Mouse (Mus musculus): Measurements from ENCODE around the gene Chp1. TPM values are rescaled to one million over a fixed set of nuclear protein-coding genes. Genes with fewer than 3 reads are reported as not detected.
"Not testable (repeated sequence)": the region's sequence is repeated elsewhere in the genome, so short reads cannot be mapped to it uniquely, and the experiment has no call there.

The Chp1 gene
- polyA plus RNA-seq (2014; fragmentation: Nextera tagmentation; extraction: Ambion mirVana): 56.6 and 61.0 TPM in 2 replicates

DNA sequence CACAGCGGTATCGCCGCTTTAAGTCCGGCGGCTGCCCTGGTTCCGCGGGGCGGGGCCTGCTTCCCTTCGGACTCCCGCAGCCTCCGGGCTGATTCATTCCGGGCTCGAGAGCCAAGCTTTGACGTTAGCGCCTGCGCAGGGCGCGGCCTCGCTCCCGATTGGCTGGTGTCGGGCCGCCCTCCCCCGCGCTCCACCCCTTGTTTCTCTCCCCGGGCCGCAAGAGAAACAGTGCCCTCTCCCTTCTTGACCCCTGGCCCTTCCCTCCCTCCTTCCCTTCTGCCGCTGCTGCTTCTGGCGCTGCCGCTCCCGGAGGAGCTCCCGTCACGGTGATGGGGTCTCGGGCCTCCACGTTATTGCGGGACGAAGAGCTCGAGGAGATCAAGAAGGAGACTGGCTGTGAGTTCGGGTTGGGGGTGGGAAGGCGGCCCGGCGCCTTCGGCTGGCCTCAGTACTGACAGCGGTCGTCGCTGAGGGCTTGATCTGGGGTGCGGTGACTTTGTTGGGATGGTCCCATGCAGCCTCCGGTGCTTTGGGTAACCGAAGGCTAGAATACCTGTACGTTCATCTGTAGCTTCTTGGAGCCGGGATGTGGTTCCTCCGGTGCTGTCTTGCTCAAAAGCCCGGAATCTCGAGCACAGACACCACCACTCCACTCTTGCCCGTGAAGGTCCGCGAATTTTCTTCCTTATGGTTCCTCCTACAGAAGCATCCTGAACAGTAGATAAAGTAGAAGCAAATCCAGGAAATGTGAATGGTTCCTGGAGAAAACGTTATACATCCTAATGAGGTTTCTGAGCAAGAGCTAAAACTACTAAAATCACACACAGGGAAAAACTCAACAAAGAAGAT lies at the start of gene Chp1, which contains the start of gene Exd1:
Chp1 (plus strand) TSS at position 176 of the 849 bp plus-strand sequence.
Exd1 (minus strand) TSS at position 106 of the 849 bp plus-strand sequence.
- H3K4me3 ChIP-seq (ENCODE audit: low read depth, low read length): peak within 1 kb of the TSS; percentile 72
- under 1% methylated on average over 57 of the region's 57 CpGs for WGBS
- peak; percentile 99 for DNase-seq (ENCODE audit: low spot score)

DNA sequence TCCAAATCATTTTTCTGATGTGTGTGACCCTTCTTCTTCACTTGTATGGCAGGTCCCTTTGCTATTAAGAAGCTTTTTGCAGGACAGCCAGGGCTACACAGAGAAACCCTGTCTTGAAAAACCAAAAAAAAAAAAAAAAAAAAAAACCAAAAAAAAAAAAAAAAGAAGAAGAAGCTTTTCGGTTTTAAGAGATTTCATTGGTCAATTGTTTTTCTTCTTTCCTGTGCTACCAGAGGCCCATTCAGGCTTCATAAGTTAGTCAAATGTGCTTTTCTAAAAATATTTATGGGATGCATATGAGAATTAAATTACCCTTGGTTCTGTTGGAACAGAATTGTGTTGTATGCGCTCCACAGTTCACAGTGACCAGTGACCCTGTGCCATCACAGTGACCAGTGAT lies 48.6 kb upstream of the Chp1 start:
- DNase-seq (ENCODE audit: low spot score) (no peak), ATAC-seq (replicated peaks; ENCODE audit: low FRiP score) (no peak)
- no peaks in the 10 kb centered on the region for H3K9me3 ChIP-seq (ENCODE audit: control insufficient read depth, low read length)
- H3K4me3 ChIP-seq (ENCODE audit: low read depth, low read length): no peak overlapping the region
- no peak overlapping the region for H3K4me2 ChIP-seq (ENCODE audit: low read depth, low read length, severe bottlenecking)
- H3K9ac ChIP-seq (ENCODE audit: low read length): no peak overlapping the region
- H3K27me3 ChIP-seq (ENCODE audit: control insufficient read depth, insufficient read depth, low read length): no peaks in the 10 kb centered on the region
- H3K27ac ChIP-seq (ENCODE audit: low read depth, low read length): no peak overlapping the region
- H3K4me1 ChIP-seq (replicated peaks; ENCODE audit: control insufficient read depth, insufficient read depth, low read length): no peaks in the 10 kb centered on the region
- H3K36me3 ChIP-seq (ENCODE audit: control insufficient read depth, insufficient read depth, low read length): no peaks in the 10 kb centered on the region
- WGBS: 88% methylated on average over 2 of the region's 2 CpGs

More for the DNA sequence above, at the start of gene Chp1, which contains the start of gene Exd1:
- Histone ChIP-seq H3K27ac (ENCODE audit: low read depth, low read length) (peak within 1 kb of the TSS; percentile 64), H3K27me3 (ENCODE audit: control insufficient read depth, insufficient read depth, low read length) (no peaks in the 10 kb centered on the region), H3K9me3 (ENCODE audit: control insufficient read depth, low read length) (no peaks in the 10 kb centered on the region), H3K9ac (ENCODE audit: low read length) (peak within 1 kb of the TSS; percentile 79), H3K36me3 (ENCODE audit: control insufficient read depth, insufficient read depth, low read length) (no peaks in the 10 kb centered on the region), H3K4me2 (ENCODE audit: low read depth, low read length, severe bottlenecking) (peak within 1 kb of the TSS; percentile 76), H3K4me1 (replicated peaks; ENCODE audit: control insufficient read depth, insufficient read depth, low read length) (peaks cover 3% of the 10 kb centered on the region; the same call in 1 of the 2 replicates)
- peak; percentile 99 for ATAC-seq (replicated peaks; ENCODE audit: low FRiP score)

DNA sequence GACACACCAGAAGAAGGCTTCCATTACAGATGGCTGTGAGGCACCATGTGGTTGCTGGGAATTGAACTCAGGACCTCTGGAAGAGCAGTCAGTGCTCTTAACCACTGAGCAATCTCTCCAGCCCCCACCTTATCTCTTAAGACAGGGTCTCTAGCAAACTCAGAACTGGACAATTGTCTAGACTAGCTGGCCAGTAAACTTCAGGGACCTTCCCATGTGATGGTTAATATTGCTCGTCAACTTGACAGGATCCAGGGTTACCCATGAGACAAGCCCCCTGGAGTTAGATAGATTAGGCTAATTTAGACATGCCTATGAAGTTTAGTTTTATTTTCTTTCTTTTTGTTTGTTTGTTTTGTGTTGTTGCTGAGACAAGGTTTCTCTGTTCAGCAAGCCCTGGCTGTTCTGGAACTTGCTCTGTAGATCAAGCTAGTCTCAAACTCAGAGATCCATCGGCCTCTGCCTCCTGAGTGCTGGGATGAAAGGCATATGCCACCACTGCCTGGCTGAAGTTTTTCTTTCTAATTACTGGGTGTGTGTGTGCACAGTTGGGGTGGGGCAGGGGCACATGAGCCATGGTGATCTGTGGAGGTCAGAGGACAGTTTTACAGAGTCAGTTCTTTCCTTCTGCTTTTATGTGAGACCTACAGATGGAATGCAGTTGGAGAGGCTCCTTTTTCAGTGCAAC lies 46.4 kb upstream of the Chp1 start:
- Histone ChIP-seq H3K27ac (ENCODE audit: low read depth, low read length) (no peak overlapping the region), H3K9me3 (ENCODE audit: control insufficient read depth, low read length) (no peaks in the 10 kb centered on the region), H3K9ac (ENCODE audit: low read length) (no peak overlapping the region), H3K4me1 (replicated peaks; ENCODE audit: control insufficient read depth, insufficient read depth, low read length) (no peaks in the 10 kb centered on the region), H3K4me3 (ENCODE audit: low read depth, low read length) (no peak overlapping the region), H3K36me3 (ENCODE audit: control insufficient read depth, insufficient read depth, low read length) (no peaks in the 10 kb centered on the region), H3K27me3 (ENCODE audit: control insufficient read depth, insufficient read depth, low read length) (no peaks in the 10 kb centered on the region), H3K4me2 (ENCODE audit: low read depth, low read length, severe bottlenecking) (no peak overlapping the region)
- DNase-seq (ENCODE audit: low spot score): no peak
- 90% methylated on average over 2 of the region's 2 CpGs for WGBS
- ATAC-seq (replicated peaks; ENCODE audit: low FRiP score): no peak

DNA sequence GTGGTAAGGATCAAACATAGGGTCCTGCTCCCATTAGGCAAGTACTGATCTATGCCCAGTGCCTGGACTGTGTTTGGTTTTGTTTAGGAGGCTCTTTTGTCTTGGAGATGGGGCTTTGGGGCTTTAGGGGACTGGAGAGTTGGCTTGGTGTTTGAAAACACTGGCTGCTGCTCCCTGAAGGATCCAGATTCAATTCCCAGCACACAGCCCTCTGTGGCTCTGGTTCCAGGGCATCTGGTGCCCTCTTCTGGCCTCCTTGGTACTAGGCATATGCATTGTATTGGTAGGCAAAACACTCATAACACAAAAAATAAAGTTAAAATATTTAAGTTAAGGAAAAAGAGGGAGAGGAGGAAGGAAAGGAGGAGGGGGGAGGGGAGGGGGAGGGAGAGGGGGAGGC lies 40.4 kb upstream of the Chp1 start:
- no peak overlapping the region for H3K4me2 ChIP-seq (ENCODE audit: low read depth, low read length, severe bottlenecking)
- ATAC-seq (replicated peaks; ENCODE audit: low FRiP score) (no peak), DNase-seq (ENCODE audit: low spot score) (no peak)
- H3K36me3 ChIP-seq (ENCODE audit: control insufficient read depth, insufficient read depth, low read length): no peaks in the 10 kb centered on the region
- no peak overlapping the region for H3K27ac ChIP-seq (ENCODE audit: low read depth, low read length)
- H3K4me3 ChIP-seq (ENCODE audit: low read depth, low read length): no peak overlapping the region
- H3K4me1 ChIP-seq (replicated peaks; ENCODE audit: control insufficient read depth, insufficient read depth, low read length): no peaks in the 10 kb centered on the region
- no peaks in the 10 kb centered on the region for H3K27me3 ChIP-seq (ENCODE audit: control insufficient read depth, insufficient read depth, low read length)
- no peaks in the 10 kb centered on the region for H3K9me3 ChIP-seq (ENCODE audit: control insufficient read depth, low read length)
- no peak overlapping the region for H3K9ac ChIP-seq (ENCODE audit: low read length)

DNA sequence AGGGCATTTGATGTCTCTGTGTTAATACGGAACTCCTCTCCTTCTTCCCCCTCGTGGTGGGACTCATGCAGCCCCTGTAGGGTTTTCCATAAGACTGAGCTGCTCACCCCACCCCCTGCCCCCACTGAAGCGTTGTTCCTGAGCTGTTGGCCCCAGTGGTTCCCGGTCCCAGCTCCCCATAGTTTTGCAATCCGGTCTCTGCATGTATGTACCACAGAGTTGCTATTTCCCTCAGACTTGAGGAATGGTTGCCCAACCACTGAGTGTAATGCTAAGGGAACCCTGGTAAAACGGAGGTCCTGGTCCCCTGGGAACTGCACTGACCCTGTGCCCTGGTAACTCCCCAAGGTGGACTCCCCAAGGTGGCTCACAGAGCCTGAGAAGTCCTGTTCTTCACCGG lies 39.0 kb upstream of the Chp1 start:
- DNase-seq (ENCODE audit: low spot score); H3K4me1 ChIP-seq (replicated peaks; ENCODE audit: control insufficient read depth, insufficient read depth, low read length); H3K36me3 ChIP-seq (ENCODE audit: control insufficient read depth, insufficient read depth, low read length); H3K27ac ChIP-seq (ENCODE audit: low read depth, low read length); H3K4me3 ChIP-seq (ENCODE audit: low read depth, low read length); H3K9ac ChIP-seq (ENCODE audit: low read length); ATAC-seq (replicated peaks; ENCODE audit: low FRiP score); H3K4me2 ChIP-seq (ENCODE audit: low read depth, low read length, severe bottlenecking); H3K9me3 ChIP-seq (ENCODE audit: control insufficient read depth, low read length); H3K27me3 ChIP-seq (ENCODE audit: control insufficient read depth, insufficient read depth, low read length): not testable (repeated sequence)
- WGBS: 68% methylated on average over 7 of the region's 7 CpGs

DNA sequence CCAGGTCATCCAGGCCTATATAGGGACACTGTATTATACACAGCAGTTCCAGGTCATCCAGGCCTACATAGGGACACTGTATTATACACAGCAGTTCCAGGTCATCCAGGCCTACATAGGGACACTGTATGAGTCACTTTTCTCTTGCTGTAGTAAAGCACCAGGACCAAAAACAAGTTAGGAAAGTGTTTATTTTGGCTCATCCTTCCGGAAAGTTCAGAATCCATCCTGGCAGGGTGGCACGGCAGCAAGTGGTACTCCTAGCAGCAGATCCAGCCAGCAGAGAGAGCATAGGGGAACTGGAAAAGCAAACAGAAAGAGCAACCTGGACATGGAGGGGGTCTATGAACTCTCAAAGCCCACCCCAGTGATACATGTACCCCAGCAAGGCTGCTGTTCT lies 36.6 kb upstream of the Chp1 start:
- no peaks in the 10 kb centered on the region for H3K9me3 ChIP-seq (ENCODE audit: control insufficient read depth, low read length)
- H3K27ac ChIP-seq (ENCODE audit: low read depth, low read length): no peak overlapping the region
- 91% methylated on average over 2 of the region's 2 CpGs for WGBS
- no peak overlapping the region for H3K4me2 ChIP-seq (ENCODE audit: low read depth, low read length, severe bottlenecking)
- H3K4me3 ChIP-seq (ENCODE audit: low read depth, low read length): no peak overlapping the region
- ATAC-seq (replicated peaks; ENCODE audit: low FRiP score) (no peak), DNase-seq (ENCODE audit: low spot score) (no peak)
- H3K4me1 ChIP-seq (replicated peaks; ENCODE audit: control insufficient read depth, insufficient read depth, low read length): no peaks in the 10 kb centered on the region
- H3K9ac ChIP-seq (ENCODE audit: low read length): no peak overlapping the region
- no peaks in the 10 kb centered on the region for H3K36me3 ChIP-seq (ENCODE audit: control insufficient read depth, insufficient read depth, low read length)
- H3K27me3 ChIP-seq (ENCODE audit: control insufficient read depth, insufficient read depth, low read length): no peaks in the 10 kb centered on the region

DNA sequence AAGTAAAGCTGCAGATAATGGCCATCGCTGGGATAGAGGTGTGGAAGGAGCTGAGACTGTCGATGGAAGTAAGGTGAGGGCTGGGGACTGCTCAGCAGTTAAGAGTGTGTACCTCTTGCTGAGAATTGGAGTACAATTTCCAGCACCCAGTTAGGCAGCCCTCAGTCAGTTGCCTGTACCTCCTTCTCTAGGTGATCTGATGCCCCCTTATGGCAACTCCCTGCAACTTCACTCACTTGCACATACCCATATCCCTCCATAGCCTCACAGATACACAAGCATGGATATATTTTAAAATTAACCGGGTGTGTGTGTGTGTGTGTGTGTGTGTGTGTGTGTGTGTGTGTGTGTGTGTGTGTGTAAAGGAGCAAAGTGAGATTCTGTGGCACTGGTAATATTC lies 35.2 kb upstream of the Chp1 start:
- DNase-seq (ENCODE audit: low spot score): no peak
- Histone ChIP-seq H3K4me3 (ENCODE audit: low read depth, low read length) (no peak overlapping the region), H3K36me3 (ENCODE audit: control insufficient read depth, insufficient read depth, low read length) (no peaks in the 10 kb centered on the region), H3K27me3 (ENCODE audit: control insufficient read depth, insufficient read depth, low read length) (no peaks in the 10 kb centered on the region), H3K4me1 (replicated peaks; ENCODE audit: control insufficient read depth, insufficient read depth, low read length) (no peaks in the 10 kb centered on the region), H3K9ac (ENCODE audit: low read length) (no peak overlapping the region), H3K4me2 (ENCODE audit: low read depth, low read length, severe bottlenecking) (no peak overlapping the region), H3K9me3 (ENCODE audit: control insufficient read depth, low read length) (no peaks in the 10 kb centered on the region), H3K27ac (ENCODE audit: low read depth, low read length) (no peak overlapping the region)
- no peak for ATAC-seq (replicated peaks; ENCODE audit: low FRiP score)
- 84% methylated on average over 3 of the region's 3 CpGs for WGBS

DNA sequence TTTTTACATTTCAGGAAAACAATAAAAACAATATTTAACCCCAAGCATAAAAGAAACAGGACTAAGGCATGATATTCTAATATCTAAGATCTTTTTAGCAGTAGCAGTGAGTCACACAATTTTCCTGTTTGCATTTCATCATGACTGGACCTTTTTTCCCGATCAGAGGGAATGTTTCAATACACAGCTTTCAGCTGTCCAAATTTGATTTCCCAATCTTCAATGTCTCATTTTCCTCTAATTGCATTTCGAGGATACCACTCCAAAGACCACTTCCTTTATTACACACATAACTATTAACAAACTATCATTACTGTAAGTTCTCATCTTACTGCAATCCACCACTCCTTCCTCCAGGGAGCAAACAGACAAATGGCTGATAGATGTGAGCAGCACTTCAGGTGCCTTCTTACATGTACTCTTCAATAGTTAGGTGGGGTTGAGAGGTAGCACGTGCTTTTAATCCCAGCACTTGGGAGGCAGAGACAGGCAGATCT lies 33.4 kb upstream of the Chp1 start:
- H3K27ac ChIP-seq (ENCODE audit: low read depth, low read length): no peak overlapping the region
- H3K9me3 ChIP-seq (ENCODE audit: control insufficient read depth, low read length): no peaks in the 10 kb centered on the region
- H3K4me2 ChIP-seq (ENCODE audit: low read depth, low read length, severe bottlenecking): no peak overlapping the region
- no peak overlapping the region for H3K9ac ChIP-seq (ENCODE audit: low read length)
- no peaks in the 10 kb centered on the region for H3K27me3 ChIP-seq (ENCODE audit: control insufficient read depth, insufficient read depth, low read length)
- no peak overlapping the region for H3K4me3 ChIP-seq (ENCODE audit: low read depth, low read length)
- 81% methylated on average over 3 of the region's 3 CpGs for WGBS
- H3K36me3 ChIP-seq (ENCODE audit: control insufficient read depth, insufficient read depth, low read length): no peaks in the 10 kb centered on the region
- no peak for DNase-seq (ENCODE audit: low spot score)
- no peaks in the 10 kb centered on the region for H3K4me1 ChIP-seq (replicated peaks; ENCODE audit: control insufficient read depth, insufficient read depth, low read length)
- no peak for ATAC-seq (replicated peaks; ENCODE audit: low FRiP score)

Data from forebrain, embryonic 11.5 days (tissue).